Mouse (Mus musculus) liver, embryonic 14.5 days (tissue): ENCODE measurements around the gene Traf3ip3. TPM values are rescaled to one million over a fixed set of nuclear protein-coding genes. Genes with fewer than 3 reads are reported as not detected.

ENCODE experiments used
- ATAC-seq: fragments of 200-750 bp; cut with Nextera tagmentation; 2 replicates; pipeline ENCODE4 v1.8.0; 2017; ENCODE audit warnings: moderate number of reproducible peaks, mild to moderate bottlenecking, moderate library complexity; ENCODE audit not compliant: insufficient read depth
- DNase-seq, 3 experiments: peaks; one replicate each; pipeline ENCODE4 v3.0.0-alpha.2; 2012 to 2013; ENCODE audit warnings: low read depth in 3 of 3, low spot score in 3 of 3
- H3K27ac ChIP-seq: fragments of 300-500 bp; sonication (generic); 2 replicates; pipeline ENCODE4 v1.5.1; 2014; ENCODE audit warnings: moderate library complexity, mild to moderate bottlenecking, control low read depth, inconsistent platforms
- H3K27me3 ChIP-seq: fragments of 300-500 bp; sonication (generic); 2 replicates; pipeline ENCODE4 v1.6.1; 2014; ENCODE audit warnings: mild to moderate bottlenecking, low read length, moderate library complexity; ENCODE audit not compliant: control insufficient read depth, insufficient read depth
- H3K36me3 ChIP-seq: fragments of 300-500 bp; sonication (generic); replicated peaks from 2 replicates; pipeline ENCODE4 v1.6.1; 2014; ENCODE audit warnings: low read depth; ENCODE audit not compliant: control insufficient read depth, insufficient read depth
- H3K4me1 ChIP-seq, 2 experiments: fragments of 200-500 bp in 1 of 2; fragments of 300-500 bp in 1 of 2; sonication (generic) in 1 of 2; replicated peaks; 2 replicates each; pipeline ENCODE4 v1.6.1; 2012 to 2014; ENCODE audit warnings: antibody characterized with exemption in 1 of 2, inconsistent platforms in 1 of 2, low read length in 1 of 2; ENCODE audit not compliant: control insufficient read depth in 2 of 2, insufficient read depth in 2 of 2
- H3K4me2 ChIP-seq: fragments of 300-500 bp; sonication (generic); 2 replicates; pipeline ENCODE4 v1.6.1; 2014; ENCODE audit warnings: low read depth, mild to moderate bottlenecking, control low read depth, moderate library complexity
- H3K4me3 ChIP-seq, 2 experiments: fragments of 200-500 bp in 1 of 2; fragments of 300-500 bp in 1 of 2; sonication (generic) in 1 of 2; 2 replicates each; pipeline ENCODE4 v1.5.1; 2012 to 2014; ENCODE audit warnings: low read depth in 2 of 2, low read length in 2 of 2, mild to moderate bottlenecking in 2 of 2, control low read depth in 1 of 2, inconsistent platforms in 1 of 2, moderate library complexity in 1 of 2; ENCODE audit not compliant: insufficient read depth in 1 of 2
- H3K9ac ChIP-seq: fragments of 300-500 bp; sonication (generic); replicated peaks from 2 replicates; pipeline ENCODE4 v1.6.1; 2014; ENCODE audit warnings: mild to moderate bottlenecking, control low read depth, moderate library complexity
- H3K9me3 ChIP-seq: fragments of 300-500 bp; sonication (generic); 2 replicates; pipeline ENCODE4 v1.6.1; 2016; ENCODE audit warnings: low read length, mixed read lengths; ENCODE audit not compliant: control insufficient read depth
- CTCF ChIP-seq: IDR thresholded peaks from 2 replicates; pipeline ENCODE4 v1.5.1; 2016; ENCODE audit warnings: antibody characterized with exemption, low read depth, control low read depth
- EP300 ChIP-seq: IDR thresholded peaks from 2 replicates; pipeline ENCODE4 v1.6.1; 2016; ENCODE audit warnings: antibody characterized with exemption, low read depth
- whole genome bisulfite sequencing: fragments of 180-500 bp; shearing (Covaris S2); extraction: QIAGEN DNeasy Blood & Tissue Kit; methylation state at CpG from one replicate; pipeline ENCODE4 v1.1.7; 2014; ENCODE audit not compliant: insufficient replicate concordance; 5-methylcytosine and 5-hydroxymethylcytosine counted together
- polyA plus RNA-seq, 2 experiments: library from polyadenylated mRNA; depleted of rRNA in 1 of 2; stranded (reverse) in 1 of 2; unstranded in 1 of 2; fragments of >200 nt; fragmentation: Nextera tagmentation in 1 of 2; extraction: Ambion mirVana in 1 of 2; gene quantifications; 2 replicates each; pipeline versions ENCODE4 v1.2.1 to v1.2.3; 2012 to 2014

Traf3ip3 gene
- polyA plus RNA-seq, 2 experiments = 4.9 to 5.1 TPM

- no peak overlapping the region for H3K27ac ChIP-seq
- H3K4me3 ChIP-seq = no peak overlapping the region
- H3K27me3 ChIP-seq = no peaks in the 10 kb centered on the region
- TF ChIP-seq EP300 (no peak), CTCF (no peak)
- H3K36me3 ChIP-seq = no peaks in the 10 kb centered on the region
- ATAC-seq = peak; percentile 60; the same call in 1 of the 2 replicates
- no peaks in the 10 kb centered on the region for H3K4me1 ChIP-seq
- no peaks in the 10 kb centered on the region for H3K9me3 ChIP-seq
- H3K4me2 ChIP-seq = no peak overlapping the region
- H3K9ac ChIP-seq = no peak overlapping the region
- DNase-seq = peak; percentile 22 to 28 (median 22)
- 39% methylated on average over 8 of the region's 8 CpGs for WGBS
These were observed 40.7 kb upstream of the Traf3ip3 start for GRCm38 (mm10) chr1:193242238-193242637.

GRCm38 (mm10) chr1:193241436-193241835 lies 39.9 kb upstream of the Traf3ip3 start:
- DNase-seq = no peak
- H3K36me3 ChIP-seq = no peaks in the 10 kb centered on the region
- 55% methylated on average over 4 of the region's 4 CpGs for whole genome bisulfite sequencing
- no peak overlapping the region for H3K9ac ChIP-seq
- no peaks in the 10 kb centered on the region for H3K4me1 ChIP-seq
- H3K27ac ChIP-seq = no peak overlapping the region
- no peak overlapping the region for H3K4me3 ChIP-seq
- no peak overlapping the region for H3K4me2 ChIP-seq
- TF ChIP-seq EP300 = no peak
- no peaks in the 10 kb centered on the region for H3K9me3 ChIP-seq
- no peaks in the 10 kb centered on the region for H3K27me3 ChIP-seq
- ATAC-seq = no peak

- H3K4me3 ChIP-seq = no peak overlapping the region
- no peaks in the 10 kb centered on the region for H3K4me1 ChIP-seq
- no peaks in the 10 kb centered on the region for H3K9me3 ChIP-seq
- TF ChIP-seq EP300 (no peak), CTCF (no peak)
- no peak for ATAC-seq
- 44% methylated on average over 4 of the region's 4 CpGs for WGBS
- H3K4me2 ChIP-seq = no peak overlapping the region
- no peak overlapping the region for H3K9ac ChIP-seq
- H3K36me3 ChIP-seq = no peaks in the 10 kb centered on the region
- DNase-seq = no peak
- H3K27me3 ChIP-seq = no peaks in the 10 kb centered on the region
- no peak overlapping the region for H3K27ac ChIP-seq
These were observed 36.9 kb upstream of the Traf3ip3 start for GRCm38 (mm10) chr1:193238426-193238825.

GRCm38 (mm10) chr1:193234930-193235329 lies 33.4 kb upstream of the Traf3ip3 start:
- Histone ChIP-seq H3K27me3 (no peaks in the 10 kb centered on the region), H3K27ac (no peak overlapping the region), H3K9me3 (no peaks in the 10 kb centered on the region), H3K4me3 (no peak overlapping the region), H3K4me2 (no peak overlapping the region), H3K9ac (no peak overlapping the region), H3K36me3 (no peaks in the 10 kb centered on the region), H3K4me1 (no peaks in the 10 kb centered on the region)
- TF ChIP-seq EP300 = no peak
- TF ChIP-seq CTCF = no peak
- ATAC-seq (no peak), DNase-seq (no peak)
- 66% methylated on average over 7 of the region's 7 CpGs for WGBS

GRCm38 (mm10) chr1:193234130-193234645 lies 32.7 kb upstream of the Traf3ip3 start:
- WGBS = 69% methylated on average over 2 of the region's 2 CpGs
- Histone ChIP-seq H3K36me3 (no peaks in the 10 kb centered on the region), H3K27ac (no peak overlapping the region), H3K27me3 (no peaks in the 10 kb centered on the region), H3K9ac (no peak overlapping the region), H3K4me3 (no peak overlapping the region), H3K4me2 (no peak overlapping the region), H3K9me3 (no peaks in the 10 kb centered on the region), H3K4me1 (no peaks in the 10 kb centered on the region)
- TF ChIP-seq CTCF = no peak
- no peak for TF ChIP-seq EP300
- ATAC-seq (no peak), DNase-seq (no peak)
